Mouse (Mus musculus): ENCODE measurements around the gene Cd68. TPM values are rescaled to one million over a fixed set of nuclear protein-coding genes. Genes with fewer than 3 reads are reported as not detected.

The Cd68 gene
- polyA plus RNA-seq, 1 experiment from 2014 or later, result 7.9 TPM

- 80% methylated on average over 9 of the region's 9 CpGs for WGBS
- H3K4me3 ChIP-seq (replicated peaks; ENCODE audit: low read depth, low read length), result no peak overlapping the region
- H3K36me3 ChIP-seq (ENCODE audit: control insufficient read depth, insufficient read depth, low read length), result peaks cover 71% of the 10 kb centered on the region
- DNase-seq (no peak), ATAC-seq (ENCODE audit: low FRiP score, low TSS enrichment) (no peak)
- 0 out of 2 replicates have a peak overlapping the region, but pooled peaks have one; percentile 20 for H3K27ac ChIP-seq (replicated peaks; ENCODE audit: low read depth, low read length)
- H3K4me2 ChIP-seq (ENCODE audit: low read length), result no peak overlapping the region
- H3K4me1 ChIP-seq (ENCODE audit: control insufficient read depth, insufficient read depth, low read length), result peaks cover 22% of the 10 kb centered on the region
- H3K9ac ChIP-seq (replicated peaks; ENCODE audit: low read length), result no peak overlapping the region
- H3K27me3 ChIP-seq (ENCODE audit: control insufficient read depth, insufficient read depth, low read length), result no peaks in the 10 kb centered on the region
- no peaks in the 10 kb centered on the region for H3K9me3 ChIP-seq (ENCODE audit: control insufficient read depth, low read length)
Observed at GRCm38 (mm10) chr11:69665457-69665960, 444 bp downstream of the Cd68 start.

- 94% methylated on average over 7 of the region's 7 CpGs for WGBS
- Histone ChIP-seq H3K27me3 (ENCODE audit: control insufficient read depth, insufficient read depth, low read length) (no peaks in the 10 kb centered on the region), H3K9ac (replicated peaks; ENCODE audit: low read length) (no peak overlapping the region), H3K4me2 (ENCODE audit: low read length) (no peak overlapping the region), H3K36me3 (ENCODE audit: control insufficient read depth, insufficient read depth, low read length) (peaks cover 64% of the 10 kb centered on the region), H3K4me3 (replicated peaks; ENCODE audit: low read depth, low read length) (no peak overlapping the region), H3K4me1 (ENCODE audit: control insufficient read depth, insufficient read depth, low read length) (peaks cover 15% of the 10 kb centered on the region), H3K9me3 (ENCODE audit: control insufficient read depth, low read length) (no peaks in the 10 kb centered on the region), H3K27ac (replicated peaks; ENCODE audit: low read depth, low read length) (no peak overlapping the region)
- no peak for ATAC-seq (ENCODE audit: low FRiP score, low TSS enrichment)
- no peak for DNase-seq
Observed at GRCm38 (mm10) chr11:69664841-69665240, 1.1 kb downstream of the Cd68 start.

DNA sequence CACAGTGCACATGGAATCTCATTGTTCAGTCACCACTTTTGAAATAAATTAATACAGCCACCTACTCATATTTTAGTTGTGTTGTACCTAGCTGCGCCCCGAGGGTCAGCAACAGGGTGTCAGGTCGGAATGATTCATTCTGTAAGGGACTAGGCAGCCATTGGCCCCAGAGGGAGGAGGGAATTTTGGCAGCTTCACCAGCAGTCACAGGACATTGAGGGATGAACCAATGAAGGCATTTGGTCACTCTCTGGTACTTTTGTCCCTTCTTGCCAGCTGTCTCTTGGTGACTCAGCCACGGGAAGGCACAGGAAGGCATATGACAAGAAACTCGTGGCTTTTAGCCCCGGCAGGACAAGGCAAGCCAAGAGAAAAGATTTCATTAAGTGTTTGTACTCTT lies 2.2 kb downstream of the Cd68 start:
- no peak overlapping the region for H3K4me3 ChIP-seq (replicated peaks; ENCODE audit: low read depth, low read length)
- no peaks in the 10 kb centered on the region for H3K9me3 ChIP-seq (ENCODE audit: control insufficient read depth, low read length)
- ATAC-seq (ENCODE audit: low FRiP score, low TSS enrichment), result no peak
- no peak for DNase-seq
- peak overlapping the region; percentile 93 for H3K27ac ChIP-seq (replicated peaks; ENCODE audit: low read depth, low read length)
- no peaks in the 10 kb centered on the region for H3K27me3 ChIP-seq (ENCODE audit: control insufficient read depth, insufficient read depth, low read length)
- no peak overlapping the region for H3K4me2 ChIP-seq (ENCODE audit: low read length)
- H3K36me3 ChIP-seq (ENCODE audit: control insufficient read depth, insufficient read depth, low read length), result peaks cover 59% of the 10 kb centered on the region
- peaks cover 13% of the 10 kb centered on the region for H3K4me1 ChIP-seq (ENCODE audit: control insufficient read depth, insufficient read depth, low read length)
- WGBS, result 85% methylated on average over 6 of the region's 6 CpGs
- H3K9ac ChIP-seq (replicated peaks; ENCODE audit: low read length), result no peak overlapping the region

DNA sequence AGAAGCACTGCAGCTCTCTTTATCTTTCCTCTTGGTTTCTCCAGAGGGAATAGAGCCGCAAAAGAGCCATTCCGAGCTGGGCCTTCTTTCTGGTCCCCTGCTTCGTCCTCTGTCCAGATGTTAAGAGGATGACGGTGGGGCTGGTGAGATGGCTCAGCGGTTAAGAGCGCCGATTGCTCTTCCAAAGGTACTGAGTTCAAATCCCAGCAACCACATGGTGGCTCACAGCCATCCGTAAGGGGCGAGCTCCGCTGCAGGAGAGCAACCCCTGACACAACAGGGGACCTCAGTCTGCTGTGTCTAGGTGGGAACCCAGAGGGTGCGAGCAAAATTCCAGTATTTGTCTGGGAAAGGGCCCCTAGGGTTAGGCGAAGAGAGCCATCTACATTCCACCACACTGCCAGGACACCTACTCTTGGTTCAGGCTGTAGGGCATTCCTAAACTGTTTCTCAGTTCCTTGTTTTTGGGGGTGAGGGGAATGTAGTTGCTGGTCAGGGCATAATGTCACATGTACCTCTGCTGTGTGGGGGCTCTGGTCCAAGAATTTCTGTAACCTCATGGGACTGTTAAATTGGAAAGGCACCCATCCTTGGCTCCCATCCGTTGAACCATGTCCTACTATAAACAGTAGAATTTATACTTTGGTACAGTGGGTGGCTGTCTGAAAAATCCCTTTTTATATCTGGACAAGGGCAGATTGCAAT lies 2.8 kb downstream of the Cd68 start:
- H3K4me2 ChIP-seq (ENCODE audit: low read length), result peak overlapping the region; percentile 63
- DNase-seq, result no peak
- peak overlapping the region; percentile 52 for H3K4me3 ChIP-seq (replicated peaks; ENCODE audit: low read depth, low read length)
- peak; percentile 13; the same call in 1 of the 2 replicates for ATAC-seq (ENCODE audit: low FRiP score, low TSS enrichment)
- no peaks in the 10 kb centered on the region for H3K27me3 ChIP-seq (ENCODE audit: control insufficient read depth, insufficient read depth, low read length)
- H3K36me3 ChIP-seq (ENCODE audit: control insufficient read depth, insufficient read depth, low read length), result peaks cover 59% of the 10 kb centered on the region
- H3K4me1 ChIP-seq (ENCODE audit: control insufficient read depth, insufficient read depth, low read length), result peaks cover 13% of the 10 kb centered on the region
- H3K27ac ChIP-seq (replicated peaks; ENCODE audit: low read depth, low read length), result peak overlapping the region; percentile 93
- WGBS, result 68% methylated on average over 13 of the region's 13 CpGs
- H3K9ac ChIP-seq (replicated peaks; ENCODE audit: low read length), result peak overlapping the region; percentile 46; the same call in 1 of the 2 replicates
- H3K9me3 ChIP-seq (ENCODE audit: control insufficient read depth, low read length), result no peaks in the 10 kb centered on the region

- Histone ChIP-seq H3K4me2 (ENCODE audit: low read length) (peak within 1 kb of the TSS; percentile 63), H3K4me3 (replicated peaks; ENCODE audit: low read depth, low read length) (peak within 1 kb of the TSS; percentile 52), H3K9ac (replicated peaks; ENCODE audit: low read length) (peak within 1 kb of the TSS; percentile 63), H3K27ac (replicated peaks; ENCODE audit: low read depth, low read length) (peak within 1 kb of the TSS; percentile 93), H3K9me3 (ENCODE audit: control insufficient read depth, low read length) (no peaks in the 10 kb centered on the region), H3K36me3 (ENCODE audit: control insufficient read depth, insufficient read depth, low read length) (peaks cover 59% of the 10 kb centered on the region), H3K4me1 (ENCODE audit: control insufficient read depth, insufficient read depth, low read length) (peaks cover 13% of the 10 kb centered on the region), H3K27me3 (ENCODE audit: control insufficient read depth, insufficient read depth, low read length) (no peaks in the 10 kb centered on the region)
- peak; percentile 98 for DNase-seq
- ATAC-seq (ENCODE audit: low FRiP score, low TSS enrichment), result peak; percentile 95
- WGBS, result under 1% methylated on average over 48 of the region's 48 CpGs
Observed at GRCm38 (mm10) chr11:69662213-69662966, 3.6 kb downstream of the Cd68 start, which contains the start of gene Mpdu1. TSS of gene Mpdu1 (minus strand) at chr11:69662642.

DNA sequence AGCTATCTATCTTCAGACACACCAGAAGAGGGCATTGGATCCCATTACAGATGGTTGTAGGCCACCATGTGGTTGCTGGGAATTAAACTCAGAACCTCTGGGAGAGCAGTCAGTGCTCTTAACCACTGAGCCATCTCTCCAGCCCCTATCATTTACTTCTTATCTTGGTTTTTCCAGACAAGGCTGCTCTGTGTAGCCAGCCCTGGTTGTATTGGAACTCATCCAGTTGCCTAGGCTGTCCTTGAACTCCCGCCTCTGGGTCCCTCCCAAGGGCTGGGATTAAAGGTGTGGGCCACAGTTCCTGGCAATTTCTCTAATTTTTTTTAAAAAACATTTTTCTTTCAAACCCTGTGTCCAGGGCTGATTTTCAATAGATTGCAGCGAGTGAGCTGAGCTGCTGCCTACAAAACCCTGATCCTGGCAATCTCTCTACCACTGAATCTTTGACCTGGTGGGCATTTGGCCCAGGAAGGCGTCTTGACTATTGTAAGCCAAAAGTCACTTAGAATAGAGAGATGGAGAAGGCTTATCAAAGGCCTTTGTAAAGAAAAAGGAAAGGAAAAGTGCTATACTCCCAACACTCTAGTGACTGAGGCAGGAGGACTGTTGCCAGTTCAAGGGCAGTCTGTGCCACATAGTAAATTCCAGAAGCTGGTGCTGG lies 4.6 kb downstream of the Cd68 start:
- H3K27ac ChIP-seq (replicated peaks; ENCODE audit: low read depth, low read length), result no peak overlapping the region
- H3K4me3 ChIP-seq (replicated peaks; ENCODE audit: low read depth, low read length), result peak overlapping the region; percentile 52
- H3K4me2 ChIP-seq (ENCODE audit: low read length), result peak overlapping the region; percentile 63
- H3K9me3 ChIP-seq (ENCODE audit: control insufficient read depth, low read length), result no peaks in the 10 kb centered on the region
- no peak for DNase-seq
- no peak overlapping the region; the same call in 1 of the 2 replicates for H3K9ac ChIP-seq (replicated peaks; ENCODE audit: low read length)
- ATAC-seq (ENCODE audit: low FRiP score, low TSS enrichment), result no peak
- H3K36me3 ChIP-seq (ENCODE audit: control insufficient read depth, insufficient read depth, low read length), result peaks cover 56% of the 10 kb centered on the region
- H3K4me1 ChIP-seq (ENCODE audit: control insufficient read depth, insufficient read depth, low read length), result peaks cover 13% of the 10 kb centered on the region
- WGBS, result 75% methylated on average over 3 of the region's 3 CpGs
- H3K27me3 ChIP-seq (ENCODE audit: control insufficient read depth, insufficient read depth, low read length), result no peaks in the 10 kb centered on the region

GRCm38 (mm10) chr11:69657462-69657881 lies 8.5 kb downstream of the Cd68 start:
- Histone ChIP-seq H3K27me3 (ENCODE audit: control insufficient read depth, insufficient read depth, low read length) (no peaks in the 10 kb centered on the region), H3K4me3 (replicated peaks; ENCODE audit: low read depth, low read length) (no peak overlapping the region), H3K4me2 (ENCODE audit: low read length) (no peak overlapping the region), H3K9ac (replicated peaks; ENCODE audit: low read length) (no peak overlapping the region), H3K9me3 (ENCODE audit: control insufficient read depth, low read length) (no peaks in the 10 kb centered on the region), H3K27ac (replicated peaks; ENCODE audit: low read depth, low read length) (no peak overlapping the region), H3K36me3 (ENCODE audit: control insufficient read depth, insufficient read depth, low read length) (peaks cover 53% of the 10 kb centered on the region), H3K4me1 (ENCODE audit: control insufficient read depth, insufficient read depth, low read length) (peaks cover 7% of the 10 kb centered on the region; the same call in 1 of the 2 replicates)
- DNase-seq (no peak), ATAC-seq (ENCODE audit: low FRiP score, low TSS enrichment) (no peak)
- WGBS, result 86% methylated on average over 15 of the region's 15 CpGs

GRCm38 (mm10) chr11:69656617-69657461 lies 9.1 kb downstream of the Cd68 start:
- Histone ChIP-seq H3K4me3 (replicated peaks; ENCODE audit: low read depth, low read length) (no peak overlapping the region), H3K36me3 (ENCODE audit: control insufficient read depth, insufficient read depth, low read length) (peaks cover 59% of the 10 kb centered on the region), H3K4me2 (ENCODE audit: low read length) (no peak overlapping the region), H3K9ac (replicated peaks; ENCODE audit: low read length) (no peak overlapping the region), H3K9me3 (ENCODE audit: control insufficient read depth, low read length) (no peaks in the 10 kb centered on the region), H3K27me3 (ENCODE audit: control insufficient read depth, insufficient read depth, low read length) (no peaks in the 10 kb centered on the region), H3K27ac (replicated peaks; ENCODE audit: low read depth, low read length) (no peak overlapping the region), H3K4me1 (ENCODE audit: control insufficient read depth, insufficient read depth, low read length) (peaks cover 7% of the 10 kb centered on the region; the same call in 1 of the 2 replicates)
- DNase-seq (peak; percentile 88), ATAC-seq (ENCODE audit: low FRiP score, low TSS enrichment) (no peak)
- WGBS, result 83% methylated on average over 10 of the region's 10 CpGs
